Mouse (Mus musculus): ENCODE results near the gene Unc93b1.

DNA sequence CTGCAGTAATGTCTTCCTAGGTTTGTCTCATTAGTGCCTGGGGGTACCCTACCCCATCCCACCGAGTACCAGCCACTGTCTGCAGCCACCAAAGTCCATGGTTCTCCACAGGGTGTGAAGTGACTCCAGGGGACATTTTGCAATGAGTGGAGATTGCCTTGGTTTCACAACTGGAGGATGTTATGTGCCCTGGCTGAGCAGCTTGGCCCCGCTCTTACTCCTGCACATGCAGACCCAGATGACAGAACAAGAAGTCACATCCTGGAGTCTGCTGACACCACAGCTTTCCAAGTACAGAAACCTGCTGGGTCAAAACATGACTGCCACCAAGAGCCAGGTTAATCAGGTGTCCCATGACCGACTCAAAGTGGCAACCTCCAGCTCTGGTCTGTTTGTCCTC lies 20.0 kb downstream of the Unc93b1 start:
- TF ChIP-seq CTCF (IDR thresholded peaks at IDR 0.05; ENCODE audit: insufficient read depth, low read depth, low read length): no peak
- TF ChIP-seq POLR2A (IDR thresholded peaks at IDR 0.05; ENCODE audit: insufficient read depth, low read depth, low read length): no peak

Measured in olfactory bulb, adult 2 months (tissue).